Mouse (Mus musculus): ENCODE data around the gene Fam228b. TPM values are rescaled to one million over a fixed set of nuclear protein-coding genes. Genes with fewer than 3 reads are reported as not detected.
"Not testable (repeated sequence)": the region's sequence is repeated elsewhere in the genome, so short reads cannot be mapped to it uniquely, and the experiment has no call there.

The Fam228b gene
- total RNA-seq (2021), result 1 to 10 TPM; 2.0 to 3.4 TPM

DNA sequence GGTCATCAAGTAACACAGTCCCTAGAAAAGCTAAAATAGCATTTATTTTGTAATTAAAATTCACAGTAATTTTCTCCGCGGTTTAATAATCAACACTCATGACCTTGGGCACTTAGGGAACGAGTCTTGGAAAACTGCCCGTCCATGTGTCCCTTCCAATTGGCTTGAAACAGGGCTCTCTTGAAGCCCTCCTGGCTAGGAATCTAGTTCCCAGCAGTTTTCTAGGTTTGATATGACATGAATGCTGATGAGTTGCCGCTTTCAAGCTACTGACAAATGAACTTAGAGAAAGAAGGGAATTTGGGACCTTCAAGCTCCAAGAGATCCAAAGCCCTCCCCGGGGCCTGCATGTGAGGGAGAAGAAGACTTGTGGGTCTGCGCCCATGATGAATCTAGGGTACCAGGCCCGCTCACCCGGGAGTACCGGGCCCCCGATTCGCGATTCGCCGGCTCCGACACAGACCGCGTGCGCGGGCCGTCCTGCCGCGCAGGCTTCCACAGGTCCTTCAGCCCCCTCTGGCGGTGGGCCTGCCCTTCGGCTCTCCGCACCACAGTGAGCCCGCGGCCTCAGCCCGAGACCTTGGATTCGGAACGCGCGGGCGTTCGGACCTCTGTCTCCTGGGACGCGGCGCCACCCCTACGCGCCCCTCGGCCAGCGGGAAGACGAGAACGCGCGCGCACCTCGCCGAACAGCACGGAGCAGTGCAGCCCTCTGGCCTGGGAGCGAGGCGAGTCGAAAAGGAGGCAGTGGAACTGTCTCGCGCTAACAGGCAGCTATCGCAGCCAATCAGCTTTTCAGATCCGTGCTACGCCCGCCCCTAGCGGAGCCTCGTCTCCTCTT lies at the start of gene Fam228b, which contains the start of gene Pfn4:
Fam228b (minus strand) TSS at position 776 of the 841 bp plus-strand sequence.
Pfn4 (plus strand) TSS at position 531 of the 841 bp plus-strand sequence.
- intact Hi-C loops (cut with DNase I), result loop anchor here (1.0 to 5.0 kb wide), 4 partner anchors 49 to 196 kb away; partner anchors contain the start of genes Atad2b, Gm3625, Itsn2 and Sf3b6
- peak; percentile 99 to 100 for DNase-seq

DNA sequence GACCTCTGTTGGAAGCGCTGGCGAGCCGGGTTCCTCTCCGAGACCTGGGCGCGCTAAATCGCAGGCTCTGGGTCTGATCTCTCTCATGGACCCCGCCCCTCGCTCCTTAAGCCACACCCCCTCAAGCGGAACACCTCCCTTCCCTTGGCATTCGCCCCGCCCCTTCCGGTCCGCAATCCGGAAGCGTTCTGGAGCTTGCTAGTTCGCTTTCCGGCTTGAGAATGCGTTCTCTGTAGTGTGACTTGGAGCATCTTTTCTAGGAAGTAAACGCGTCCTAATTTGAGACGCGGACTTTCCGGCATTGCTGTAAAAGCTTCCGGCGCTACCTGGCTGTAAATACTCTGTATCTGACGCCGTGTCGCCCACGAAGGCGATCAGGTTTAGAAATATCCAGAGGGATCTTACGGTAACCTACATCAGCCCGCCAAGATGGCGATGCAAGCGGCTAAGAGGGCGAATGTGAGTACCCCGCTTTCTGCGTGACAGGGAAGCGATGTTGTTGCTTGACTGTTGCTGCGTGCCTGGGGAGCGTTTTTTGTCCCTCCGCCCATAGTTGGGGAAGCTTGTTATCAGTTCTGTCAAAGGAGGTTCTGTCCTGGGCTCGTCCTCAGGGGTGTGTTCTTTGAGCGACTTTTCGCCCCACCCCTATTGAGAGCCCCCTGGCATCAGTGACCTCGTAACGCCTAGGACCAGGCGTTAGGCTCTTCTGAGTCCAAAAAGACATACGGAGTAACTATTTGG lies 48.5 kb upstream of the Fam228b start, which contains the start of gene Sf3b6:
Sf3b6 (plus strand) TSS at position 184 of the 741 bp plus-strand sequence.
- intact Hi-C loops (cut with DNase I), result loop anchor here (1.0 to 2.0 kb wide), 3 partner anchors 25 to 99 kb away; partner anchors contain the start of genes Atad2b, Fam228b and Pfn4
- peak; percentile 98 to 99 for DNase-seq

DNA sequence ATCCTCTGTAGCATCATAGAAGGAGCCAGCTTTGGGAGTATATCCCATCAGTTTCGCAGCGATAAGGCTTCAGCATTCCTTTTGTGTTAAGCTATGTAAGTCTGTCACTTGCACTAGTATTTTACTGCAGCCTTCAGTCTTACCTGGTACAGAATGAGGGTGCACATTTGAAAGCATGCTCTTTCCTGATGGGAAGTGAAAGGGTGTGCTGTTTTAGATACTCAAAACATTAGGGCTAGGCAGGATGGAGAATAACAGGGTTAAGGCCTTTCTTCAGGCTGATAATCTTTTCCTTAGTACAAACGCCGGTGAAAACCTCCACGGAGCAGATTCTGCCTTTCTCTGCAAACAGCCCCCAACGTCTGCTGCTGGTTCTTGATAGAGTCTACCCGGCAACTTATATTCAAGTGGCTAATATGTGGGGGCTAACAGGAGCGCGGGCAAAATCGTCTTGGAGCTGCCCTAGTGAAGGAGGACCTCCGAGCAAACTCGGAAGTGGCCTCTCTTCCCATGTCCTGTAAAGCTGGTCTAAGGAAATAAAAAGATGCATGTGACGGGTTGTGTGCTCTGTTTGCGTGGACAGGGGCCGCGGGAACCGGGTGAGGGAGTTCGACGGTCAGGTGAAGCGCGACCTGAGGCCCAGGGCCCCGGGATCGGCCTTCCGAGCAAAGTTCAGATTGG lies 47.8 kb upstream of the Fam228b start:
- intact Hi-C loops (cut with DNase I), result loop anchor here (1.0 to 2.0 kb wide), 3 partner anchors 25 to 100 kb away; partner anchors contain the start of genes Atad2b, Fam228b and Pfn4

GRCm38 (mm10) chr12:4813636-4814035 lies 44.6 kb upstream of the Fam228b start:
- intact Hi-C loops (cut with DNase I), result no loop called here

More for the DNA sequence above, 47.8 kb upstream of the Fam228b start:
- no peak for DNase-seq

DNA sequence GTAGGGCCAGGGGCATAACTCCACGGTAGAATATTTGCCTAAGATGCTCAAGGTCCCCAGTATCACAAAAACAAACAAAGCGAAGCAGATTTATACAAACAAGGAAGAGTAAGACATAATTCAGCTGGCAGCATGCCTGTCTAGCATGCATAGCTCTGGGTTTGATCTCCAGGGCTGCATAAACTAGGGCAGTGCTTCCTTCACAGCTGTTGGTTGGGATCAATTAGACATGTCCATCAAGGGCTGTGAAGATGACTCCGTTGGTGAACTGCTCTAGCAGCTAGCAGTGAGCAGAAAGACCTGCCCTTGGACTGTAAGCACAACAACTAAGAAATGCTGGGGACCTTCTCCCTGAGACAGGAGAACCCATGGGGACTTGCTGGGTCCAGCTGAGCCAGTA lies 42.6 kb upstream of the Fam228b start:
- DNase-seq, result no peak
- intact Hi-C loops (cut with DNase I), result no loop called here

More at GRCm38 (mm10) chr12:4813636-4814035, 44.6 kb upstream of the Fam228b start:
- DNase-seq, result peak in 1 of 2 experiments; percentile 9

DNA sequence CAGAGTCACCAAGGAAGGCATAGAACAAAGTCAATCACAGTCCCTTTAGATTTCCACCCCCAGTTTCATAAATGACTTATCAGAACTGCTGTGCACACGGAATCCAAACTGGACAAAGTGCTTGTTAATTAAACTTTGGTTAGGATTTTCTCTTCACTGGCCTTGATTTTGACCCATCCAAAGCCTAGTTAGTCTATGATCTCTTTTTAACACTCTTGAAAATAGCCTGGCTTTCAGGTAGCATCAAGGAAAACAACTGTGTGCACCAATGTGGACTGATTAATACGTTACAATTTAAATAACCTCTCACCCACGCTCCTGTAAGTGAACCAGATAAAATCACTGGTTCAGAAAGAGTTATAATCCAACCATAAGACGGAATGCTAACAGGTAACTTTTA lies 42.0 kb upstream of the Fam228b start:
- intact Hi-C loops (cut with DNase I), result no loop called here
- DNase-seq, result no peak

DNA sequence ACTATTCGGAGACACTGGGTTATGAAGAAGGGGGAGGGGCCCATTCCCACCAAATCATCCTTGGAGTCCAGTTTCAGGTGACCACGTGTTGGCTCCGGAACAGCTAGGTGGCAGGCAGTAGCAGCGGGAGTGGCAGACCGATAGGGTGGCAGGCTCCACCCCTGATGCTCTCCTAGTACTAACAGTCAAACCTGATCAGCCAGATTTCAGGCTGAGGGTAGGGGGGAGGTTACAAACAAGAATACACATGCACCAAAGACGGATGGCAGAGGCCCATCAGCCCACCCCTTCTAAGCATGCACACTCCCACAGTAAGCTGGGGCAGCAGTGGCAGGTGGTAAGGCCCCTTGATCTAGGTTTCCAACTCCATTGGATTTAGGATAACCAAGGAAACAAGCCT lies 28.4 kb upstream of the Fam228b start:
- DNase-seq; intact Hi-C loops (cut with DNase I): not testable (repeated sequence)

GRCm38 (mm10) chr12:4793718-4794117 lies 24.7 kb upstream of the Fam228b start:
- no peak for DNase-seq
- intact Hi-C loops (cut with DNase I), result no loop called here

DNA sequence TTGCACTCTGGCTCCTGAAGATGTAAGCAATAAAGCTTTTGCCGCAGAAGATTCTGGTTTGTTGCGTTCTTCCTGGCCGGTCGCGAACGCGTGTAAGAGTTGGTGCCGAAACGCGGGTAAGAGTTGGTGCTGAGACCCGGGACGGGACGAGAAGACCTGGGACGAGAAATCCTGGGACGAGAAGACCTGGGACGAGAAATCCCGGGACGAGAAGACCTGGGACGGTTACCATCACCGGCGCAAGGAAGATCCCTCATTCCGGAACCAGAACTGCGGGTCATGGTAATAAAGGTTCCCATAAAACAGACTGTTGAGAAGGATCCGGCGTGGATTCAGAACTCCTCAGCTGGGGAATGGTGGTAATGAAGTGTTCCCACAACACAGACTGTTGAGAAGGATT lies 19.1 kb upstream of the Fam228b start:
- intact Hi-C loops (cut with DNase I), result not testable (repeated sequence)

GRCm38 (mm10) chr12:4784466-4784865 lies 15.4 kb upstream of the Fam228b start:
- no peak for DNase-seq
- intact Hi-C loops (cut with DNase I), result no loop called here

More for the DNA sequence above, 19.1 kb upstream of the Fam228b start:
- DNase-seq, result not testable (repeated sequence)

DNA sequence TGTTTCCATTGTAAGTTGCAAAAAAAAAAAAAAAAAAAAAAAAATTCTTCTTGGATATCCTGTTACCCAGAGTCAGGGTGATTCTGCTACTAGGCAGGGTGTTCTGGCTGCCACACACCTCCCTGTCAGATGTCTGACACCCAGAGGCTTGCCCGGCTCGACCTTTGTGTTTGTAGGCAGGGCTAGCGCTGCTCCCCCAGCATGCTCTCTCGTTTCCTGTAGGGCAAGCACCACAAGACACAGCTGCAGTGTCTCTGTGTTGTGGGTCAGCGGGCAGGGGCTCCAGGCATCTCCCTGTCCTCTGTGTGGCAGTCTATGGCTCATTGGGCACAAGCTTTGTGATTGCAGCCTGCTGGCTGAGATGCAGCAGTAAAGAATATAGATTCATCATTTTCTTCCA lies 14.5 kb upstream of the Fam228b start:
- DNase-seq, result no peak
- intact Hi-C loops (cut with DNase I), result no loop called here

- DNase-seq; intact Hi-C loops (cut with DNase I): not testable (repeated sequence)
These were observed 12.8 kb upstream of the Fam228b start for GRCm38 (mm10) chr12:4781725-4782404.

GRCm38 (mm10) chr12:4781270-4781669 lies 12.2 kb upstream of the Fam228b start:
- DNase-seq, result no peak
- intact Hi-C loops (cut with DNase I), result no loop called here

- no peak for DNase-seq
- intact Hi-C loops (cut with DNase I), result no loop called here
These were observed 11.2 kb upstream of the Fam228b start for GRCm38 (mm10) chr12:4780245-4780644.

DNA sequence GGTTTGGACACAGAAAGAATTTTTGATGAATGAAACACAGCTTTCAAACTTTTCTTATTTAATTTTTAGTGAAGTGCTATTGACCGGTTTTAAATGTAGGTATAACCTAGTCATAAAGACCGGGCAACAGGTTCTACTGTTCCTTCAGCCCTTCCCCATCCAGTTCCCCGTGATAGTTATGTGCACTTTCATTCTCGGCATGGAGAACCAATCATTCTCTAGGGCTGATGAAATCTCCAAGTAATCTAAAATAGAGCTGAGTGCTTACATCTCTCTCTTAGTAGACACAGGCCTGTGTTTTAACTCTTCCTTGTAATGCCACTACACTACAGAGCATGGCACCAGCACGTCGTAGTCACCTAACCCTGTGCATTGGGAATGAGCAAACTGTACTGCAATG lies 8.7 kb upstream of the Fam228b start:
- intact Hi-C loops (cut with DNase I), result no loop called here
- no peak for DNase-seq

DNA sequence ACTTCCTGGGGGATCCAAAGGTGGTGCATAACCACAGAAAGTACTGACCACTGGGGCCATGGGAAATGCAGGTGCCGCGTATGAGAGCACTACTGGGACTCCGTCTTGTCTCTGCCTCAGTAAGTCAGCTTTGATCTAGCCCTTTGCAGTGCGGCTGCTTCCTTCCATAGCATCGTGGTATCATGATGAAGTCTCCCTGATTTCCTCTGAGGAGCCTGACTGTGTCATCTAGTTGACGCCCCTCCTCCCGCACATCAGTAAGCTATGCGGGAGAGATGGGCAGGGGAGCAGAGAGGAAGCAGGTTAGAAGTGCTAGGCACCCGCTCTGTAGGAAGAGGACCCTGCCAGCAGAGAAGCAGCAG lies 6.5 kb upstream of the Fam228b start:
- DNase-seq, result no peak
- intact Hi-C loops (cut with DNase I), result no loop called here

GRCm38 (mm10) chr12:4774895-4775587 lies 6.0 kb upstream of the Fam228b start:
- intact Hi-C loops (cut with DNase I), result no loop called here
- DNase-seq, result no peak

DNA sequence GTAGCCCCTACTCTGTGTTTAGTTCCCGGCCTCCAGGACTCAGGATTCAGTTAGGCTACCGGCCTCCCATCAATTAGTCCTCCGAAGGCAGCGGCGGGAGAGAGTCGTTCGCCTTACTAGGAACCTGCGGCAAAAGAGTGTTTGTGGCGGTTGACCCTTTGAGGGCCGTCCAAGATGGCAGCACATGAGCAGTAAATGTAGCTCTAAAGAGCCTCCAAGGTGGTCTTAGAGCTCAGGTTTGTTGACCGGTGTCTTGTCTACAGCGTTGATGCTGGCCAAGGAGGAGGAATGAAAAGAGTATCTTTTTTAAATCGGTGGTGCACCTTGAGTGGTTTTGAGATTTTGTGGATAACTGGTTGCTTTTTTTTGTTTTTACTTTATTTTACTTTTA lies 261 bp upstream of the Fam228b start:
- no peak for DNase-seq

GRCm38 (mm10) chr12:4757060-4757459 lies 12.0 kb downstream of the Fam228b start:
- no peak for DNase-seq
- intact Hi-C loops (cut with DNase I), result no loop called here

More for the DNA sequence above, 261 bp upstream of the Fam228b start:
- intact Hi-C loops (cut with DNase I), result loop anchor here (1.0 to 5.0 kb wide), 4 partner anchors 48 to 197 kb away; partner anchors contain the start of genes Atad2b, Gm3625, Itsn2 and Sf3b6

All from heart, postnatal 36 days (tissue).